Mouse (Mus musculus): ENCODE data around the gene Gp1bb.

GRCm38 (mm10) chr16:18625791-18626311, 3.6 kb upstream of the Gp1bb start:
- TF ChIP-seq GATA1 (IDR thresholded peaks at IDR 0.05; ENCODE audit: borderline replicate concordance, low read length) (no peak), CTCF (IDR thresholded peaks at IDR 0.05; ENCODE audit: low read depth, low read length) (no peak)
